Mouse (Mus musculus) heart, embryonic 14.5 days (tissue): ENCODE data around the gene Olfr709-ps1. TPM values are rescaled to one million over a fixed set of nuclear protein-coding genes. Genes with fewer than 3 reads are reported as not detected.
"Not testable (repeated sequence)": the region's sequence is repeated elsewhere in the genome, so short reads cannot be mapped to it uniquely, and the experiment has no call there.

Experiments used
- ATAC-seq: fragments of 200-750 bp; cut with Nextera tagmentation; 2 replicates; pipeline ENCODE4 v1.8.0; 2017; ENCODE audit warnings: low read depth, moderate TSS enrichment; ENCODE audit not compliant: insufficient number of reproducible peaks, insufficient read depth, low FRiP score
- H3K27ac ChIP-seq, 2 experiments: fragments of 200-500 bp in 1 of 2; fragments of 300-500 bp in 1 of 2; sonication (generic) in 1 of 2; replicated peaks in 1 of 2; 2 replicates each; pipeline ENCODE4 v1.5.1; 2012 to 2014; ENCODE audit warnings: low read depth in 2 of 2, low read length in 2 of 2, control low read depth in 1 of 2, mild to moderate bottlenecking in 1 of 2, mixed read lengths in 1 of 2; ENCODE audit not compliant: control insufficient read depth in 1 of 2, insufficient read depth in 1 of 2
- H3K27me3 ChIP-seq: fragments of 300-500 bp; sonication (generic); 2 replicates; pipeline ENCODE4 v1.6.1; 2014; ENCODE audit warnings: mild to moderate bottlenecking, low read length, control low read depth; ENCODE audit not compliant: control insufficient read depth, insufficient read depth
- H3K36me3 ChIP-seq: fragments of 300-500 bp; sonication (generic); 2 replicates; pipeline ENCODE4 v1.6.1; 2014; ENCODE audit warnings: mild to moderate bottlenecking, control low read depth, low read length, mixed read lengths; ENCODE audit not compliant: control insufficient read depth, insufficient read depth
- H3K4me1 ChIP-seq, 2 experiments: fragments of 200-500 bp in 1 of 2; fragments of 300-500 bp in 1 of 2; sonication (generic) in 1 of 2; 2 replicates each; pipeline ENCODE4 v1.6.1; 2012 to 2014; ENCODE audit warnings: low read length in 2 of 2, control low read depth in 1 of 2, mixed read lengths in 1 of 2; ENCODE audit not compliant: control insufficient read depth in 2 of 2, insufficient read depth in 2 of 2
- H3K4me2 ChIP-seq: fragments of 300-500 bp; sonication (generic); 2 replicates; pipeline ENCODE4 v1.6.1; 2014; ENCODE audit warnings: mild to moderate bottlenecking, low read length
- H3K4me3 ChIP-seq, 2 experiments: fragments of 200-500 bp in 1 of 2; fragments of 300-500 bp in 1 of 2; sonication (generic) in 1 of 2; 2 replicates each; pipeline ENCODE4 v1.5.1; 2012 to 2014; ENCODE audit warnings: low read length in 2 of 2, mild to moderate bottlenecking in 2 of 2, control low read depth in 1 of 2, low read depth in 1 of 2, moderate library complexity in 1 of 2; ENCODE audit not compliant: control insufficient read depth in 1 of 2, insufficient read depth in 1 of 2
- H3K9ac ChIP-seq: fragments of 300-500 bp; sonication (generic); 2 replicates; pipeline ENCODE4 v1.6.1; 2014; ENCODE audit warnings: mild to moderate bottlenecking, low read length
- H3K9me3 ChIP-seq: fragments of 300-500 bp; sonication (generic); 2 replicates; pipeline ENCODE4 v1.6.1; 2016; ENCODE audit warnings: low read length, control low read depth; ENCODE audit not compliant: control insufficient read depth
- WGBS: fragments of 180-500 bp; shearing (Covaris S2); extraction: QIAGEN DNeasy Blood & Tissue Kit; methylation state at CpG from one replicate; pipeline ENCODE4 v1.1.7; 2014; 5-methylcytosine and 5-hydroxymethylcytosine counted together
- polyA plus RNA-seq: library from polyadenylated mRNA; unstranded; fragments of >200 nt; fragmentation: Nextera tagmentation; extraction: Ambion mirVana; gene quantifications from 2 replicates; pipeline ENCODE4 v1.2.1, GENCODE M21; 2014

Olfr709-ps1 gene
- polyA plus RNA-seq, result not detected in 2 replicates

GRCm38 (mm10) chr7:106932119-106932518, at the start of gene Olfr709-ps1:
Olfr709-ps1 (minus strand) TSS chr7:106932219.
- H3K36me3 ChIP-seq, result no peaks in the 10 kb centered on the region
- no peak within 1 kb of the TSS for H3K4me2 ChIP-seq
- H3K4me1 ChIP-seq, result no peaks in the 10 kb centered on the region
- no peaks in the 10 kb centered on the region for H3K9me3 ChIP-seq
- no peak within 1 kb of the TSS for H3K27ac ChIP-seq
- no peak within 1 kb of the TSS for H3K9ac ChIP-seq
- no peak within 1 kb of the TSS for H3K4me3 ChIP-seq
- ATAC-seq, result no peak
- no peaks in the 10 kb centered on the region for H3K27me3 ChIP-seq

- no peak within 1 kb of the TSS for H3K4me2 ChIP-seq
- 59% methylated on average over 1 of the region's 1 CpGs for WGBS
- H3K9me3 ChIP-seq, result no peaks in the 10 kb centered on the region
- no peak for ATAC-seq
- H3K27me3 ChIP-seq, result no peaks in the 10 kb centered on the region
- no peak within 1 kb of the TSS for H3K4me3 ChIP-seq
- H3K4me1 ChIP-seq, result no peaks in the 10 kb centered on the region
- H3K9ac ChIP-seq, result no peak within 1 kb of the TSS
- H3K27ac ChIP-seq, result no peak within 1 kb of the TSS
- no peaks in the 10 kb centered on the region for H3K36me3 ChIP-seq
Observed at GRCm38 (mm10) chr7:106975353-106975752, 43.3 kb upstream of the Olfr709-ps1 start, which contains the start of gene Olfr711. Olfr711 (minus strand) TSS chr7:106975453.

GRCm38 (mm10) chr7:106967503-106967902, 35.5 kb upstream of the Olfr709-ps1 start:
- H3K36me3 ChIP-seq, H3K4me3 ChIP-seq, H3K9ac ChIP-seq, H3K4me2 ChIP-seq, H3K4me1 ChIP-seq, H3K27me3 ChIP-seq, H3K27ac ChIP-seq, ATAC-seq, H3K9me3 ChIP-seq: not testable (repeated sequence)

- Histone ChIP-seq H3K36me3 (no peaks in the 10 kb centered on the region), H3K4me1 (no peaks in the 10 kb centered on the region), H3K27me3 (no peaks in the 10 kb centered on the region), H3K4me3 (no peak within 1 kb of the TSS), H3K9ac (no peak within 1 kb of the TSS), H3K9me3 (no peaks in the 10 kb centered on the region), H3K4me2 (no peak within 1 kb of the TSS), H3K27ac (no peak within 1 kb of the TSS)
- WGBS, result 73% methylated on average over 1 of the region's 1 CpGs
- no peak for ATAC-seq
Observed at GRCm38 (mm10) chr7:106963837-106964236, 31.8 kb upstream of the Olfr709-ps1 start, which contains the start of gene Olfr6. Olfr6 (minus strand) TSS chr7:106963937.

- Histone ChIP-seq H3K9ac (no peak within 1 kb of the TSS), H3K36me3 (no peaks in the 10 kb centered on the region), H3K27me3 (no peaks in the 10 kb centered on the region), H3K27ac (no peak within 1 kb of the TSS), H3K4me3 (no peak within 1 kb of the TSS), H3K9me3 (no peaks in the 10 kb centered on the region), H3K4me1 (no peaks in the 10 kb centered on the region), H3K4me2 (no peak within 1 kb of the TSS)
- no peak for ATAC-seq
- 76% methylated on average over 3 of the region's 3 CpGs for WGBS
Observed at GRCm38 (mm10) chr7:106948212-106948611, 16.2 kb upstream of the Olfr709-ps1 start, which contains the start of gene Olfr710. Olfr710 (minus strand) TSS chr7:106948312.

- ATAC-seq, H3K27me3 ChIP-seq, H3K4me3 ChIP-seq, H3K4me1 ChIP-seq, H3K4me2 ChIP-seq, H3K27ac ChIP-seq, H3K9ac ChIP-seq, H3K9me3 ChIP-seq, H3K36me3 ChIP-seq: not testable (repeated sequence)
- WGBS, result 63% methylated on average over 2 of the region's 7 CpGs
Observed at GRCm38 (mm10) chr7:106920961-106921360, 11.1 kb downstream of the Olfr709-ps1 start.

GRCm38 (mm10) chr7:106907676-106908075, 24.3 kb downstream of the Olfr709-ps1 start, which contains the start of gene Olfr1532-ps1:
Olfr1532-ps1 (plus strand) TSS chr7:106908001.
- Histone ChIP-seq H3K4me1 (no peaks in the 10 kb centered on the region), H3K9me3 (no peaks in the 10 kb centered on the region), H3K4me3 (no peak within 1 kb of the TSS), H3K27ac (no peak within 1 kb of the TSS), H3K36me3 (no peaks in the 10 kb centered on the region), H3K4me2 (no peak within 1 kb of the TSS), H3K9ac (no peak within 1 kb of the TSS), H3K27me3 (no peaks in the 10 kb centered on the region)
- ATAC-seq, result no peak
- WGBS, result 54% methylated on average over 2 of the region's 2 CpGs

GRCm38 (mm10) chr7:106901141-106901540, 30.9 kb downstream of the Olfr709-ps1 start, which contains the start of gene Olfr707:
Olfr707 (minus strand) TSS chr7:106901241.
- H3K27ac ChIP-seq, H3K27me3 ChIP-seq, ATAC-seq, H3K9me3 ChIP-seq, H3K36me3 ChIP-seq, H3K4me3 ChIP-seq, H3K9ac ChIP-seq, H3K4me2 ChIP-seq, H3K4me1 ChIP-seq: not testable (repeated sequence)
- WGBS, result 87% methylated on average over 3 of the region's 3 CpGs
